Mouse (Mus musculus) hindbrain, embryonic 16.5 days (tissue): Measurements from ENCODE around the gene Ly6g6d. TPM values are rescaled to one million over a fixed set of nuclear protein-coding genes. Genes with fewer than 3 reads are reported as not detected.
"Not testable (repeated sequence)": the region's sequence is repeated elsewhere in the genome, so short reads cannot be mapped to it uniquely, and the experiment has no call there.

Source experiments
- ATAC-seq: fragments of 200-750 bp; cut with Nextera tagmentation; 2 replicates; pipeline ENCODE4 v1.8.0; 2017; ENCODE audit warnings: moderate TSS enrichment, moderate library complexity
- H3K27ac ChIP-seq: fragments of 300-500 bp; sonication (generic); 2 replicates; pipeline ENCODE4 v1.5.1; 2014; ENCODE audit warnings: low read depth, mild to moderate bottlenecking, control low read depth, low read length, moderate library complexity
- H3K27me3 ChIP-seq: fragments of 300-500 bp; sonication (generic); replicated peaks from 2 replicates; pipeline ENCODE4 v1.6.1; 2014; ENCODE audit warnings: low read length; ENCODE audit not compliant: control insufficient read depth, insufficient read depth
- H3K36me3 ChIP-seq: fragments of 300-500 bp; sonication (generic); 2 replicates; pipeline ENCODE4 v1.6.1; 2014; ENCODE audit warnings: mild to moderate bottlenecking, low read length, moderate library complexity, mixed read lengths; ENCODE audit not compliant: control insufficient read depth, insufficient read depth
- H3K4me1 ChIP-seq: fragments of 300-500 bp; sonication (generic); 2 replicates; pipeline ENCODE4 v1.6.1; 2014; ENCODE audit warnings: low read depth, low read length; ENCODE audit not compliant: control insufficient read depth, insufficient read depth
- H3K4me2 ChIP-seq: fragments of 300-500 bp; sonication (generic); 2 replicates; pipeline ENCODE4 v1.6.1; 2014; ENCODE audit warnings: mild to moderate bottlenecking, low read length, control low read depth, moderate library complexity
- H3K4me3 ChIP-seq: fragments of 300-500 bp; sonication (generic); 2 replicates; pipeline ENCODE4 v1.5.1; 2014; ENCODE audit warnings: mild to moderate bottlenecking, low read length, control low read depth, moderate library complexity
- H3K9ac ChIP-seq: fragments of 300-500 bp; sonication (generic); 2 replicates; pipeline ENCODE4 v1.6.1; 2014; ENCODE audit warnings: low read depth, mild to moderate bottlenecking, control low read depth, low read length, moderate library complexity
- H3K9me3 ChIP-seq: fragments of 300-500 bp; sonication (generic); 2 replicates; pipeline ENCODE4 v1.6.1; 2014; ENCODE audit warnings: mild to moderate bottlenecking, low read length, moderate library complexity; ENCODE audit not compliant: control insufficient read depth
- WGBS: fragments of 180-500 bp; shearing (Covaris S2); extraction: QIAGEN DNeasy Blood & Tissue Kit; methylation state at CpG from one replicate; pipeline ENCODE4 v1.1.7; 2014; 5-methylcytosine and 5-hydroxymethylcytosine counted together
- polyA plus RNA-seq: library from polyadenylated mRNA; unstranded; fragments of >200 nt; fragmentation: Nextera tagmentation; extraction: Ambion mirVana; gene quantifications from 2 replicates; pipeline ENCODE4 v1.2.1, GENCODE M21; 2015

Gene Ly6g6d
- 0.68 and 1.0 TPM in 2 replicates for polyA plus RNA-seq

DNA sequence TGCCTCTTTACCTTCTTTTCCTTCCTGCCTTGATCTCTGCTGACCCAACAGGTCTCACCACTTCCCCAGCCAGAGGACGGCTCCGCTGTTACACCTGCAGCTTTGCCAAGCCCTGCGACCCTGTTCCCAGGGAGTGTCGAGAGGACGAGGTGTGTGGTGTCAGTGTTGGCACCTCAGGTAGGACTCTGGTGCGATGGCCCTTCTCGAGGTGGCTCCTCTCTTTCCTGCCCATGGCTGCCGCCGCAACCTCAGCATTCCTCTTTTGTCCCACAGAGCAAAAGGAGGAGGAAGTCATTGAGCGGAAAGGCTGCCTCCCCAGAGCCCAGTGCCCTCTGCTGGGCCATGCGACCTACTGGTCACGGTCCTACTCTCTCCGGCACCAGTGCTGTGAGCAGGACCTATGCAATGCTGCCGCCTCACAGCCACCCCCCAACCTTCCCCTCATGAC lies at the start of gene Ly6g6d:
Ly6g6d (minus strand) TSS at position 280 of the 448 bp plus-strand sequence.
- H3K4me1 ChIP-seq: no peaks in the 10 kb centered on the region; the same call in 1 of the 2 replicates
- no peaks in the 10 kb centered on the region for H3K9me3 ChIP-seq
- H3K36me3 ChIP-seq: no peaks in the 10 kb centered on the region
- H3K9ac ChIP-seq: peak within 1 kb of the TSS; percentile 1; the same call in 1 of the 2 replicates
- H3K27ac ChIP-seq: no peak within 1 kb of the TSS
- 9% methylated on average over 14 of the region's 14 CpGs for WGBS
- peak; percentile 69; the same call in 1 of the 2 replicates for ATAC-seq
- H3K4me3 ChIP-seq: no peak within 1 kb of the TSS; the same call in 1 of the 2 replicates
- H3K4me2 ChIP-seq: peak within 1 kb of the TSS; percentile 32
- no peaks in the 10 kb centered on the region for H3K27me3 ChIP-seq

DNA sequence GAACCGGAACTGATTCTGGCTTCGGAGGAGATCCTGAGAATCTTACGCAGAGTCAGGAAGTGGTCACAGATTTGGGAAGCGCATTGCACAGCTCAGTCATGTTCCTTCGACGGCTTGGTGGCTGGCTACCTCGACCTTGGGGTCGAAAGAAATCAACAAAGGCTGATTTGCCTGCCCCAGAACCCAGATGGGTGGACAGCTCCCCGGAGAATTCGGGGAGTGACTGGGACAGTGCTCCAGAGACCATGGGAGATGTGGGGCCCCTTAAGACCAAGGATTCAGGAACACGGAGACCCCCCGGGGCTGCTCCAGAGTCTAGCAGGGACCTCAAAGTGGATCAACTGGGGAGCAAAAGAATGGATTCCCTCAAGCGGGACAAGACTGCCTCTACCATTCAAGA lies 49.2 kb upstream of the Ly6g6d start:
- ATAC-seq: no peak
- Histone ChIP-seq H3K9ac (peak overlapping the region; percentile 82), H3K4me2 (peak overlapping the region; percentile 80), H3K27ac (no peak overlapping the region), H3K4me3 (peak overlapping the region; percentile 67), H3K4me1 (peaks cover 29% of the 10 kb centered on the region), H3K27me3 (no peaks in the 10 kb centered on the region), H3K9me3 (no peaks in the 10 kb centered on the region), H3K36me3 (no peaks in the 10 kb centered on the region)
- 72% methylated on average over 13 of the region's 13 CpGs for WGBS

DNA sequence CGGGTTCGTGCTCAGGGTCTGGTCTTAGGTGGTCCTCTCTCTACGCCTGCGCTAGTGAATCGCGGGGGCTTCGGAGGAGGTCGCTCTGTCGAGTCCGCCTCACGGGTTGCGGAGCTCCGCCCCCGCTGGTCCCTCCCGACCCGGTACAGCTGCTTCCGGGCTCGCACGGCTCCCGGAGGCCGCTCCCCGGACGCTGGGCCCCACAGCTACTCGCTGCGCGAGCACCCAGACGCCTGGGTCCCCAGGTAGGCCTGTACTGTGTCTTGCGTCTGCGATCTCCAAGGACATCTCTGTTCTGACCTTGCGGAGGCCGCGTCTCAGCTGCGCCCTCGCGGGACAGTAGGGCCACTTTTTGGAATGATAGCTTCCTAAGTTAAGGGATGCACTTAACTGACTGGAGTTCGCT lies 48.3 kb upstream of the Ly6g6d start, which contains the start of gene D17H6S53E:
D17H6S53E (plus strand) TSS at position 168 of the 406 bp plus-strand sequence.
- Histone ChIP-seq H3K27ac (peak within 1 kb of the TSS; percentile 76), H3K4me1 (peaks cover 29% of the 10 kb centered on the region), H3K9me3 (no peaks in the 10 kb centered on the region), H3K27me3 (no peaks in the 10 kb centered on the region), H3K4me2 (peak within 1 kb of the TSS; percentile 80), H3K9ac (peak within 1 kb of the TSS; percentile 82), H3K36me3 (no peaks in the 10 kb centered on the region), H3K4me3 (peak within 1 kb of the TSS; percentile 67)
- under 1% methylated on average over 36 of the region's 36 CpGs for WGBS
- peak; percentile 58 for ATAC-seq

DNA sequence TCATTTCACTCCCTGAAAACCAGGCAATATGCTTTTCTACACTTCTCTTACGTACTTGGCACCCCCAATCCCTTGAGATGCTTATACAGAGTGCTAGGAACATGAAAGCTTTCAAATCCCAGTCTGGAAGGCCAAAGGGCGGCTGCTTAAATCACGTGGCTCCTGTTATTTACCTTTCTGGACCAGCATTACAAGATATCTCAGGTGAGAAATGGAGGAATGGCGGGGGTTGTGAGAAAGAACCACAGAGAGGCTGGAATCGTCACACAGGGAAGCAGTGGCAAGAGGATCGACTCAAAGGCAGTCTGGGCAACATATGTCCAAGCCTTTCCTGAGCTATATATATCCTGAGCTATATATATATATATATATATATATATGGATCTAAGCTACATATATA lies 47.7 kb upstream of the Ly6g6d start:
- H3K27ac ChIP-seq: peak overlapping the region; percentile 76
- peak overlapping the region; percentile 82 for H3K9ac ChIP-seq
- H3K36me3 ChIP-seq: no peaks in the 10 kb centered on the region
- ATAC-seq: no peak
- no peaks in the 10 kb centered on the region for H3K27me3 ChIP-seq
- no peaks in the 10 kb centered on the region for H3K9me3 ChIP-seq
- H3K4me1 ChIP-seq: peaks cover 29% of the 10 kb centered on the region
- H3K4me2 ChIP-seq: peak overlapping the region; percentile 80
- 36% methylated on average over 6 of the region's 6 CpGs for WGBS
- peak overlapping the region; percentile 67 for H3K4me3 ChIP-seq

DNA sequence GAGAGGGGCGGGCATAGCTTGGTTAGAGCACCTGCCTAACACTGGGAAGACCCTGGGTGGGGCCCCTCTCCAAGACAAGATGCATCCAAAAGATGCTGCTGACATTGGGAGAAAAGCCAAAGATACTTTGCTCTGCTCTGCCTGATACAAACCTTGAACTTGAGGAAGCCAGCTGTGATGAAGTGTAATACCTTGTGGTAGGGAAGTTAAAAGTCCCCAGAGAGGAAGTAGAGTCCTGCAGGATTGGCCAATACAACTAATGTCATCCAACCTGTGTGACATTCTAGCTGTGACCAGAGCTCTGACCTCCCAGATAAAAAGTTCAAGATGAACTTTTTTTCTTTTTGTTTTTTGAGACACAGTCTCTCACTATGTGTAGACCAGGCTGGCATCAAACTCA lies 47.2 kb upstream of the Ly6g6d start:
- H3K4me1 ChIP-seq: peaks cover 34% of the 10 kb centered on the region
- WGBS: 88% methylated on average over 1 of the region's 1 CpGs

DNA sequence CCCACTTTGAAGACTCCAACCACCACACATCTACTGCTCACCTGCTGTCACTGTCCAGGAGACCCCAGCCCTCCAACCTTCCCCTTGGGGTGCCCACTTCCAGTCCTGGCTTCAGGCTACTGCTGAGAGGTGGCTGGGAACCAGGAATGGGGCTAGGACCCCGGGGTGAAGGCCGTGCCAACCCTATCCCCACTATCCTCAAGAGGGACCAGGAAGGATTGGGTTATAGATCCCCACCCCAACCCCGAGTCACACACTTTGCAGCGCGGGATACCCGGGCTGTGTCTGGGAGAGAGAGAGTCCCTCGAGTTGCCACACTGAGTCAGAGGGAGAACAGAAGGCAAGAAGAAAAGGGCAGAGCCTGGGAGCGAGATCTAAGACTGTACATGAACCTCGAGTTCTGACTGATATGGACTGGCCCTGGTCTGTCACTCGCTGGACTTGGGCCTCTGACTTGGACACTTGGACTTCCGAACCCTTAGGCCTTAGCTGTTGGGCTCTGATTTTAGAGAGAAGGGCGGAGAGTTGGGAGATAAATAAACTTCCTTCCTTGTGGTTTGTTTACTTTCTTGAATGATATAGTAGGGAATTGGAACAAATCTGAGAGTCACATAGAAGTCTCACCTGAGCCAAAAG lies 46.5 kb upstream of the Ly6g6d start:
- not testable (repeated sequence) for H3K27ac ChIP-seq, H3K36me3 ChIP-seq, H3K9me3 ChIP-seq, H3K9ac ChIP-seq, H3K4me2 ChIP-seq, H3K4me3 ChIP-seq, ATAC-seq, H3K27me3 ChIP-seq
- peaks cover 40% of the 10 kb centered on the region for H3K4me1 ChIP-seq
- WGBS: 89% methylated on average over 12 of the region's 12 CpGs

More for the DNA sequence above, 47.2 kb upstream of the Ly6g6d start:
- no peak overlapping the region for H3K4me2 ChIP-seq
- H3K4me3 ChIP-seq: no peak overlapping the region
- H3K9ac ChIP-seq: no peak overlapping the region
- H3K27ac ChIP-seq: no peak overlapping the region
- no peaks in the 10 kb centered on the region for H3K36me3 ChIP-seq
- no peaks in the 10 kb centered on the region for H3K9me3 ChIP-seq
- H3K27me3 ChIP-seq: no peaks in the 10 kb centered on the region
- no peak for ATAC-seq

DNA sequence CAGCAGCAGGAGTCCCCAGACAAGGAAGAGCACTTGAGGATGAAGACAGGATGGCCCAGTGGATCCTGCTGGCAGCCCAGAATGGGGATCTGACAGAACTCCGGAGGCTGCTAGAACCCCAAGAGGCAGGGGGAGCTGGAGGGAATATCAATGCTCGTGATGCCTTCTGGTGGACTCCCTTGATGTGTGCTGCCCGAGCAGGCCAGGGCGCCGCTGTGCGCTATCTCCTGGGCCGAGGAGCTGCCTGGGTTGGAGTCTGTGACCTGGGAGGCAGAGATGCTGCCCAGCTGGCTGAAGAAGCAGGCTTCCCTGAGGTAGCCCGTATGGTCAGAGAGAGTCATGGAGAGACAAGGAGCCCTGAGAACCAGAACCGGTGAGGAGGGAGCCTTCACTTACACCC lies 45.4 kb upstream of the Ly6g6d start:
- H3K9ac ChIP-seq, H3K4me3 ChIP-seq, H3K27me3 ChIP-seq, H3K4me2 ChIP-seq, ATAC-seq, H3K27ac ChIP-seq, H3K9me3 ChIP-seq, H3K36me3 ChIP-seq: not testable (repeated sequence)
- peaks cover 38% of the 10 kb centered on the region for H3K4me1 ChIP-seq
- 90% methylated on average over 9 of the region's 9 CpGs for WGBS

DNA sequence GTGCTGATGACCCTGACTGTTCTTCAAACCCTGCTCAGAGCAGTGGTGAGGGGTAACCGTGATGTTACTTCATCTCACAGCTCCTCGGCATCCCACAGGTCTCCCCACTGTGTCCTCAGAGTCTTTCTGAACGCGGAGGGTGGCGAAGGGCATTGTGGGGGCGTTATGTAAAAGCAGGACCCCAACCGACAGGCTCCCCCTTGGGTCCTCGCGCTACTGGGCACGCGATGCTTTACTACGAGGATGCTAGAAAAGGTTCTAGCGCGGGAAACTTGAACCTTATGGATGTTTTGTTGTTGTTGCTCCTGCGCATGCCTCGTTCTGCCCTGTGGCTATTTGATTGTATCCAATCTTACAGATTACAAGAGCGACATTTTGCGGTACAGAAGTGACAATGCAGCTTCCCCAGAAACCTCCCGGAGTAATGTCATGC lies 44.0 kb upstream of the Ly6g6d start, which contains the start of gene Csnk2b:
Csnk2b (minus strand) TSS at position 183 of the 433 bp plus-strand sequence.
- WGBS: under 1% methylated on average over 19 of the region's 19 CpGs
- H3K9me3 ChIP-seq: no peaks in the 10 kb centered on the region
- ATAC-seq: no peak; the same call in none of the 2 replicates
- peak within 1 kb of the TSS; percentile 95 for H3K9ac ChIP-seq
- no peaks in the 10 kb centered on the region for H3K27me3 ChIP-seq
- H3K4me3 ChIP-seq: peak within 1 kb of the TSS; percentile 94
- peak within 1 kb of the TSS; percentile 88 for H3K27ac ChIP-seq
- peaks cover 16% of the 10 kb centered on the region for H3K36me3 ChIP-seq
- peaks cover 28% of the 10 kb centered on the region for H3K4me1 ChIP-seq
- H3K4me2 ChIP-seq: peak within 1 kb of the TSS; percentile 96

DNA sequence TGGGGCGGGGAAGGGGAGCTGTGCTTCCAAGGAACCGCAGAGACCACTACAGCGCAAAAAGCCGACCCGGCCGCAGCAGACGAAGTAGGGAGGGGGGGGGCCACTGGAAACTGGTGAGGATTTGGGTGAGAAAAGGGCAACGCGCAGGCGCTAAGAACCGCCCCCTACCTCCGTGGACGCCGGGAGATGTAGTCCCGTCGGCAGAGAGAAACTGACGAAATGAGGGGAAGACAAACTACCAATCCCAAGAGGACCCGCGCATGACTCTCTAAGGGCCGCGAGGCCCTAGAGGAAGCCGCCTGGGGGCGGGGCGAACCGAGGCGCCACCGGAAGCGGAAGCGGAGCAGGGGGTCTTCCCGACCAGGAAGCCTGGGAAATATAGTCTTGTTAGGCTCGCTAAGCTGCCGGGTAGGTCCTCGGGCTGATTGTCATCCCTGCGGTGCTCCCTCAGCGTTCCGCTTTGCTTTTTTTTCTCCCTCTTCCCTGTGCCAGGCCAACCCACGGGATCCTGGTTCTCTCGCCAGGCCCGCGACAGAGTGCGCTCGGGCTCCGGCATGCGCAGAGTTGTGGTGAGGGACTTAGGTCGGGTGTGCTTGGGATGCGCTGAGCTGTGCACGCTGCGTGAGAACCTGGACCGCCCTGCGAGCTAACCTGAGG lies 43.4 kb upstream of the Ly6g6d start, which contains the start of gene Gpank1:
Gpank1 (plus strand) TSS at position 313 of the 657 bp plus-strand sequence.
- 0% methylated on average over 48 of the region's 50 CpGs for WGBS
- peak within 1 kb of the TSS; percentile 88 for H3K27ac ChIP-seq
- ATAC-seq: peak; percentile 96
- H3K9ac ChIP-seq: peak within 1 kb of the TSS; percentile 95
- H3K36me3 ChIP-seq: peaks cover 18% of the 10 kb centered on the region
- peak within 1 kb of the TSS; percentile 94 for H3K4me3 ChIP-seq
- H3K4me1 ChIP-seq: peaks cover 24% of the 10 kb centered on the region
- no peaks in the 10 kb centered on the region for H3K27me3 ChIP-seq
- H3K9me3 ChIP-seq: no peaks in the 10 kb centered on the region
- peak within 1 kb of the TSS; percentile 96 for H3K4me2 ChIP-seq
